Mouse (Mus musculus) CH12.LX (cell line): ENCODE results near the gene Gzma. TPM values are rescaled to one million over a fixed set of nuclear protein-coding genes. Genes with fewer than 3 reads are reported as not detected.

Source experiments
- DNase-seq: peaks from one replicate; pipeline ENCODE4 v3.0.0-alpha.2; 2013; ENCODE audit errors: extremely low read depth
- H3K27ac ChIP-seq: 2 replicates; pipeline ENCODE4 v1.5.1; 2012; ENCODE audit warnings: low read depth, mild to moderate bottlenecking, control low read depth, moderate library complexity; ENCODE audit not compliant: insufficient read depth
- H3K27me3 ChIP-seq: replicated peaks from 2 replicates; pipeline ENCODE3; 2012; ENCODE audit warnings: inconsistent platforms
- H3K36me3 ChIP-seq, 2 experiments: replicated peaks in 1 of 2; 2 replicates each; pipeline versions ENCODE3 to v1.6.1; 2012; ENCODE audit warnings: inconsistent platforms in 1 of 2, low read length in 1 of 2, mild to moderate bottlenecking in 1 of 2, mixed read lengths in 1 of 2, moderate library complexity in 1 of 2; ENCODE audit not compliant: control insufficient read depth in 1 of 2, insufficient read depth in 1 of 2
- H3K4me1 ChIP-seq, 2 experiments: 2 replicates each; pipeline ENCODE4 v1.6.1; 2012; ENCODE audit warnings: inconsistent platforms in 1 of 2, moderate library complexity in 1 of 2; ENCODE audit not compliant: insufficient read depth in 2 of 2, control insufficient read depth in 1 of 2
- H3K4me2 ChIP-seq: 2 replicates; pipeline ENCODE4 v1.6.1; 2012; ENCODE audit warnings: low read depth, mild to moderate bottlenecking, control low read depth; ENCODE audit not compliant: poor library complexity, insufficient read depth, severe bottlenecking
- H3K4me3 ChIP-seq, 3 experiments: fragments of 150-350 bp in 1 of 3; sonication (generic) in 1 of 3; replicated peaks in 1 of 3; 2 replicates each; pipeline versions ENCODE3 to v1.5.1; 2011 to 2012; ENCODE audit warnings: low read depth in 2 of 3, low read length in 2 of 3, mild to moderate bottlenecking in 2 of 3, moderate library complexity in 2 of 3, control low read depth in 1 of 3, improper control_type of control experiment in 1 of 3, inconsistent platforms in 1 of 3, mixed read lengths in 1 of 3; ENCODE audit not compliant: poor library complexity in 1 of 3
- H3K79me2 ChIP-seq: replicated peaks from 2 replicates; pipeline ENCODE4 v1.6.1; 2012; ENCODE audit warnings: mild to moderate bottlenecking, moderate library complexity; ENCODE audit not compliant: control insufficient read depth, poor library complexity, insufficient read depth, severe bottlenecking; ENCODE audit errors: extremely low read depth
- H3K9ac ChIP-seq: 2 replicates; pipeline ENCODE4 v1.6.1; 2012; ENCODE audit warnings: low read depth, mild to moderate bottlenecking, control low read depth, moderate library complexity; ENCODE audit not compliant: insufficient read depth
- H3K9me3 ChIP-seq: replicated peaks from 2 replicates; pipeline ENCODE3; 2012; ENCODE audit warnings: low read length, inconsistent platforms, mixed read lengths
- CHD2 ChIP-seq: IDR thresholded peaks from 2 replicates; pipeline ENCODE4 v1.6.1; 2011; ENCODE audit warnings: low read length, improper control_type of control experiment
- CTCF ChIP-seq, 2 experiments: IDR thresholded peaks in 1 of 2; conservative IDR thresholded peaks in 1 of 2; 2 replicates each; pipeline ENCODE4 v1.5.1; 2011 to 2012; ENCODE audit warnings: low read depth in 2 of 2, low read length in 2 of 2, improper control_type of control experiment in 1 of 2, inconsistent platforms in 1 of 2, mild to moderate bottlenecking in 1 of 2, moderate library complexity in 1 of 2
- ELF1 ChIP-seq: IDR thresholded peaks from 2 replicates; pipeline ENCODE4 v1.6.1; 2014; ENCODE audit warnings: low read depth, mild to moderate bottlenecking, inconsistent platforms, low read length, improper control_type of control experiment
- EP300 ChIP-seq: IDR thresholded peaks from 2 replicates; pipeline ENCODE4 v1.6.1; 2011; ENCODE audit warnings: low read length, improper control_type of control experiment
- GABPA ChIP-seq: IDR thresholded peaks from 2 replicates; pipeline ENCODE4 v1.6.1; 2012; ENCODE audit warnings: low read depth, low read length, improper control_type of control experiment, inconsistent platforms; ENCODE audit not compliant: insufficient replicate concordance
- HCFC1 ChIP-seq: IDR thresholded peaks from 2 replicates; pipeline ENCODE4 v1.6.1; 2012; ENCODE audit warnings: low read depth, mild to moderate bottlenecking, inconsistent platforms, low read length, improper control_type of control experiment
- JUND ChIP-seq: conservative IDR thresholded peaks from 2 replicates; pipeline ENCODE4 v1.6.1; 2011; ENCODE audit warnings: low read depth, low read length, improper control_type of control experiment
- KAT2A ChIP-seq: IDR thresholded peaks from 2 replicates; pipeline ENCODE4 v1.6.1; 2012; ENCODE audit warnings: low read length, improper control_type of control experiment, inconsistent platforms; ENCODE audit not compliant: insufficient replicate concordance
- MAFK ChIP-seq: IDR thresholded peaks from 2 replicates; pipeline ENCODE4 v1.6.1; 2011; ENCODE audit warnings: low read length, improper control_type of control experiment; ENCODE audit not compliant: insufficient replicate concordance
- MAX ChIP-seq: IDR thresholded peaks from 2 replicates; pipeline ENCODE4 v1.6.1; 2011; ENCODE audit warnings: low read length, improper control_type of control experiment
- MEF2A ChIP-seq: IDR thresholded peaks from 2 replicates; pipeline ENCODE4 v1.6.1; 2014; ENCODE audit warnings: low read depth, mild to moderate bottlenecking, inconsistent platforms, low read length, improper control_type of control experiment, borderline replicate concordance
- MXI1 ChIP-seq: IDR thresholded peaks from 2 replicates; pipeline ENCODE4 v1.6.1; 2011; ENCODE audit warnings: mild to moderate bottlenecking, low read depth, low read length, improper control_type of control experiment
- MYC ChIP-seq: IDR thresholded peaks from 2 replicates; pipeline ENCODE4 v1.6.1; 2011; ENCODE audit warnings: low read depth, mild to moderate bottlenecking, improper control_type of control experiment, low read length
- NRF1 ChIP-seq: IDR thresholded peaks from 2 replicates; pipeline ENCODE4 v1.6.1; 2014; ENCODE audit warnings: low read depth, mild to moderate bottlenecking, inconsistent platforms, low read length, improper control_type of control experiment, moderate library complexity
- PAX5 ChIP-seq: IDR thresholded peaks from 2 replicates; pipeline ENCODE4 v1.6.1; 2012; ENCODE audit warnings: low read length, inconsistent platforms, mixed read lengths
- POLR2A ChIP-seq: IDR thresholded peaks from 2 replicates; pipeline ENCODE4 v1.6.1; 2011; ENCODE audit warnings: low read depth, mild to moderate bottlenecking, improper control_type of control experiment, low read length
- POLR2AphosphoS2 ChIP-seq: IDR thresholded peaks from 2 replicates; pipeline ENCODE4 v1.6.1; 2011; ENCODE audit warnings: low read depth, low read length, improper control_type of control experiment
- RCOR1 ChIP-seq: conservative IDR thresholded peaks from 2 replicates; pipeline ENCODE4 v1.6.1; 2012; ENCODE audit warnings: low read depth, mild to moderate bottlenecking, inconsistent platforms, low read length, improper control_type of control experiment
- SIN3A ChIP-seq: IDR thresholded peaks from 2 replicates; pipeline ENCODE4 v1.6.1; 2012; ENCODE audit warnings: low read length, improper control_type of control experiment, inconsistent platforms
- TBP ChIP-seq: conservative IDR thresholded peaks from 2 replicates; pipeline ENCODE4 v1.6.1; 2011; ENCODE audit warnings: low read depth, low read length, improper control_type of control experiment
- TCF12 ChIP-seq: IDR thresholded peaks from 2 replicates; pipeline ENCODE4 v1.6.1; 2014; ENCODE audit warnings: low read depth, mild to moderate bottlenecking, inconsistent platforms, low read length, improper control_type of control experiment
- USF2 ChIP-seq: conservative IDR thresholded peaks from 2 replicates; pipeline ENCODE4 v1.6.1; 2011; ENCODE audit warnings: low read depth, low read length, improper control_type of control experiment
- ZMIZ1 ChIP-seq: IDR thresholded peaks from 2 replicates; pipeline ENCODE4 v1.6.1; 2012; ENCODE audit warnings: low read depth, mild to moderate bottlenecking, inconsistent platforms, low read length, improper control_type of control experiment
- dilution Hi-C: fragments of 300-500 bp; cut with MboI; formaldehyde crosslinking; loops from 2 replicates; pipeline ENCODE4 v1.14.3; 2020; ENCODE audit warnings: low sequenced_read_pairs; ENCODE audit not compliant: extremely low pct_unique_long_range_greater_than_20kb, extremely low pct_ligation_motif_present
- in situ Hi-C: fragments of 300-500 bp; cut with MboI; formaldehyde crosslinking; loops from 3 replicates; pipeline ENCODE4 v1.14.3; 2019; ENCODE audit warnings: low sequenced_read_pairs, low pct_ligation_motif_present, low pct_unique_long_range_greater_than_20kb, mixed read lengths
- polyA plus RNA-seq: library from polyadenylated mRNA; unstranded; fragments of >175 nt; gene quantifications from 2 replicates; pipeline ENCODE4 v1.2.1, GENCODE M21; 2012; ENCODE audit warnings: low read depth; ENCODE audit not compliant: insufficient read length
- total RNA-seq, 2 experiments: library from RNA; depleted of rRNA; stranded (reverse); fragments of 300-350 nt in 1 of 2; fragments of >200 nt in 1 of 2; gene quantifications; 2 replicates each; pipeline ENCODE4 v1.2.3; 2012 to 2014

Gene Gzma
- total and polyA plus RNA-seq, 3 experiments: not detected

DNA sequence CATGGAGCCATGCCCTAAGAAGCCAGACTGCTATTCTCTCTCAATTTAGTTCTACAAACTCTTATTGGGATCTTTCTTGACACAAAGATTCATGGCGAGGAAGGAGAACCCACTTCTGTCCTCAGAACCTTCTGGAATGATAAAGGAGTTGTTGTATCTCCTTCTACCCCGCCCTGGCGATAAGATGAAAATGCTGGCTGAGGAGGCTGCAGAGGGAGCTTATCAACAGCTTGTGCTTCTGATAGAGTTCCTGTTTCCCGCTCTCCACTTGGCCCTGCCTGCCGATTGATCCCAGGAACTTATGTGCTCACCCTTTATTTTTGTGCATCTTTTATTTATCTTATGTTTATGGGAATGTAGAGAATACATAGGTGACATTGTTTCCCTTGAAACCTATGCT is 16.0 kb downstream of the Gzma start:
- no peak overlapping the region for H3K4me2 ChIP-seq
- no peak overlapping the region for H3K9ac ChIP-seq
- in situ Hi-C loops (no loop called here), dilution Hi-C loops (no loop called here)
- no peaks in the 10 kb centered on the region for H3K79me2 ChIP-seq
- H3K4me1 ChIP-seq: no peaks in the 10 kb centered on the region
- no peak overlapping the region for H3K4me3 ChIP-seq
- no peaks in the 10 kb centered on the region for H3K9me3 ChIP-seq
- no peaks in the 10 kb centered on the region for H3K36me3 ChIP-seq
- TF ChIP-seq ZMIZ1 (no peak), TCF12 (no peak), POLR2AphosphoS2 (no peak), CTCF (conservative IDR thresholded peaks at IDR 0.05 in 1 of 2, IDR thresholded peaks at IDR 0.05 in 1 of 2; ENCODE audit: low read depth in 2 of 2, low read length in 2 of 2) (no peak), MEF2A (no peak), EP300 (no peak), RCOR1 (no peak), JUND (no peak), CHD2 (no peak), HCFC1 (no peak), MXI1 (no peak), USF2 (no peak), POLR2A (no peak), SIN3A (no peak), KAT2A (no peak), MYC (no peak), ELF1 (no peak)
- TF ChIP-seq, all 38 proteins: peak for 0
- Histone ChIP-seq H3K27ac (no peak overlapping the region), H3K27me3 (no peaks in the 10 kb centered on the region)
- DNase-seq: no peak

DNA sequence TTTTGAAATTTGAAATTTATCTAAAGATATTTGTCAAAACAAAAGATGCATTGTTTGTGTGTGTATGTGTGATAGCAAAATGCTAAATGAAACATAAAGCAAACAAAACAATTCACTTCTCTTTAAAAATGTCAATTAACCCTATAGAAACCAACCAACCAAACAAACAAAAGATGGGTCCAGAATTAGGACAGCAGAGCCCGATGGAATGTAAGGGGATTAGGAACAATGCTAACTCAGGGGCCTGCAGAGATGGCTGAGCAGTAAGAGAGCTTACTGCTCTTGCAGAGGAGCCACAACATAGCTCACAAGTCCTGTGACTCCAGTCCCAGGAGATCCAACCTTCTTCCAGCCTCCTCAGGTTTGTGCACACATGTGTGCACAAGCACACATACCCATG is 18.7 kb downstream of the Gzma start:
- in situ Hi-C loops: no loop called here
- Histone ChIP-seq H3K9me3 (no peaks in the 10 kb centered on the region), H3K4me3 (no peak overlapping the region), H3K27ac (no peak overlapping the region), H3K36me3 (no peaks in the 10 kb centered on the region), H3K4me1 (no peaks in the 10 kb centered on the region), H3K9ac (no peak overlapping the region)
- DNase-seq: no peak
- dilution Hi-C loops: no loop called here
- TF ChIP-seq ELF1: no peak
- no peak for TF ChIP-seq MAFK
- no peak for TF ChIP-seq POLR2AphosphoS2
- no peak for TF ChIP-seq TBP
- no peak for TF ChIP-seq GABPA
- no peak for TF ChIP-seq CTCF (conservative IDR thresholded peaks at IDR 0.05 in 1 of 2, IDR thresholded peaks at IDR 0.05 in 1 of 2; ENCODE audit: low read depth in 2 of 2, low read length in 2 of 2)
- no peak for TF ChIP-seq TCF12
- no peak for TF ChIP-seq NRF1
- TF ChIP-seq MAX: no peak
- no peak for TF ChIP-seq HCFC1
- no peak for TF ChIP-seq PAX5
- TF ChIP-seq, all 38 proteins: peak for 0
- H3K27me3 ChIP-seq: no peaks in the 10 kb centered on the region
- H3K4me2 ChIP-seq: no peak overlapping the region
- no peaks in the 10 kb centered on the region for H3K79me2 ChIP-seq
